Mouse (Mus musculus) gastrocnemius, postnatal 36 days (tissue): ENCODE results near the gene Sele. TPM values are rescaled to one million over a fixed set of nuclear protein-coding genes. Genes with fewer than 3 reads are reported as not detected.
"Not testable (repeated sequence)": the region's sequence is repeated elsewhere in the genome, so short reads cannot be mapped to it uniquely, and the experiment has no call there.

Experiments
- DNase-seq, 2 experiments: peaks; one replicate each; pipeline ENCODE4 v3.0.0; 2022
- intact Hi-C: fragments of 180-260 bp; cut with DNase I; formaldehyde crosslinking; loops from one replicate; pipeline ENCODE4 v1.15.1; 2025
- long read RNA-seq, 2 experiments: library from polyadenylated mRNA; stranded (forward); transcript quantifications; one replicate each; pipeline ENCODE4 v2.0.0; 2021
- total RNA-seq, 2 experiments: library from RNA; stranded (reverse); gene quantifications; 2 replicates each; pipeline ENCODE4 v1.2.3; 2021

The Sele gene
- total RNA-seq = not detected
- long read RNA-seq, experiment 1 = 0 reads
- long read RNA-seq, experiment 2 = 0 reads

DNA sequence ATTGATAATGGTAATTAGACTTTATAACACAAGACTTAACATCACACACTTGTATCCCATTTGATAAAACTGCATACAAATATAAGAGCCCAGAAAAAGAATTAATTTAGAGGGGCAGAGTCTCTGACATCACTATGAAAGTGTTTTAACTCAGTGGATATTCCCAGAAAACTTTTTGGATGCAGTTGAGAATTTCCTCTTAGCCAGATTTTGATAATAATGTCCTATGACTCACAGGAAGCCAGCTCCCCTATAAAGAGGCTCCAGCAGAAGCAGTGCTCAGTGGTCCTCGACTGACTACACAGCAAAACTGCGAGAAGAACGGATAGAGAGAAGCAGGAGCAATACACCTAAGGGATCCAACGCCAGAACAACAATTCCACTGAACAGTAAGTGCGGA is at the start of gene Sele:
Sele (plus strand) TSS at position 301 of the 400 bp plus-strand sequence.
- intact Hi-C loops = no loop called here
- DNase-seq = no peak

DNA sequence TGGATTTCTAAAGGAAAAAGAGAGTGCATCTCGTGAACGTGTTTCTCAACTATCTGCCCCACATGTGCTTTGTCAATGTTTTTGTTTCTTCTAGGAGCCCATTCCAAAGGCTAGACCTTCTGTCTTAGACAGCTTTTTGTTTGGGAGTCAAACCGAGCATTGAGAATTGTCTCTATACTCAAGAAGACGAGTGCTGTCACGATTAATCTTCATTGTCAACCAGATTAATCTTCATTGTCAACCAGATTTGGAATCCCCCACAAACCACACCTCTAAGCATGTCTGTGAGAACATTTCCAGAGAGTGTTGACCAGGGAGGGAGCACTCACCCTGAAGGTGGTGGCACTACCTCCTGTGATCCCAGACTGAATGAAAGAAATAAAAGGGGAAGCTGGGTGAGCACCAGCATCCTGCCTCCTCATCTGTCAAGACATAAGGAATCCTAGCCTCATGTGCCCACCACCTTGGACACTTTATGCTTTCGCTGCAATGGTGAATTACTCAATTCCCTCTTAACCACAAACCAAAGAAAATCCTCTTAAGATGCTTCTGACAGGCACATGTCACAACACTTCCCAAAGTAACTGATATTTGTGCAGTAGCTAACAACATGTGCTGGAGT is 46.1 kb upstream of the Sele start:
- intact Hi-C loops = no loop called here
- DNase-seq = no peak

DNA sequence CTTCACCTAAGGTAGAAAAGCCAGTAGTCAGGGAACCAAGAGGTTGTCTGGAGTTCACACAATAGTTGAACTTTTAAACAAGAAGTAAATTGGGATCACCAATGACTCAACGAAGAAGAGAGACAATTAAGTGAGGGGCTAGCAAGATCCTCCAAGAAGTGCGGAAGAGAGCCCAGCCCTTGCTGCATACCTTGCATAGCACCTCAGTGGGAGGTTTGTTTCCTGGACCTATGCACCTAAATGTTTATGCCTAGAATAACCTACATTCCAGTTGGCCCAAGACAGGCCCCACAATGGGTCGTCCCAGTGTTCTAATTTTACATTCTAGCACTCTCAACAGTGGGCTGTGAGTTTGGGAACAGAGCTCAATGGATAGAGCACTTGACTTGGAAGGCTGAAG is 43.7 kb upstream of the Sele start:
- intact Hi-C loops = no loop called here
- no peak for DNase-seq

DNA sequence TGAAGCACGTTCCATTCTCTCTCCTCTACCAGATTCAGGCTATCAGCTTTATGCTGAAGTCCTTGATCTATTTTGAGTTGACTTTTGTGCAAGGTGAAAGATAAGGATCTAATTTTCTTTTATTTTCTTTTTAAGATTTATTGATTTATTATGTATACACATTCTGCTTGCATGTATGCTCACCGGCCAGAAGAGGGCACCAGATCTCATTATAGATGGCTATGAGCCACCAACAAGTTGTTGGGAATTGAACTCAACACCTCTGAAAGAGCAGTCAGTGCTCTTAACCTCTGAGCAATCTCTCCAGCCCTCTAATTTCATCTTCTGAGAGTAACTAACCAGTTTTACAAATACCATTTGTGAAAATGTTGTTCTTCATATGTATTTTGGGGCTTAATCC is 38.8 kb upstream of the Sele start:
- intact Hi-C loops = no loop called here
- DNase-seq = no peak

DNA sequence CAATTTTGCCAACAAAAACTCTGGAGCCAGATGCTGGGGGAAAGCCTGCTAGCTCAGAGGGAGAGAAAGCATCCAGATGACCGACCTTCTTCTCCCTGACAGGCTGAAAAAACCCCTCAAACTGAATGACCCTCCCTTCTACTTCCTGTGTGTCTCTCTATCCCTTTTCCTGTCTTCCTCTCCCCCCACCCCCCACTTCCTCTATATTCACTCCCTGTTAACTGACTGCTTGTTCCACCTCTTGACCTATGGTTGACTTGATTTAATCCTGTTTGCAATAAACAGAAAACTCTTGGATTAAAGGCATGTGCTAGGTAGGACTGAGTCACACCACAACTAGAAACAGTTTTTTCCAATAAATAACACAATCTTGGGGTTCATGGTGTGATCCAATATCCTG is 33.4 kb upstream of the Sele start:
- DNase-seq = no peak
- intact Hi-C loops = no loop called here

DNA sequence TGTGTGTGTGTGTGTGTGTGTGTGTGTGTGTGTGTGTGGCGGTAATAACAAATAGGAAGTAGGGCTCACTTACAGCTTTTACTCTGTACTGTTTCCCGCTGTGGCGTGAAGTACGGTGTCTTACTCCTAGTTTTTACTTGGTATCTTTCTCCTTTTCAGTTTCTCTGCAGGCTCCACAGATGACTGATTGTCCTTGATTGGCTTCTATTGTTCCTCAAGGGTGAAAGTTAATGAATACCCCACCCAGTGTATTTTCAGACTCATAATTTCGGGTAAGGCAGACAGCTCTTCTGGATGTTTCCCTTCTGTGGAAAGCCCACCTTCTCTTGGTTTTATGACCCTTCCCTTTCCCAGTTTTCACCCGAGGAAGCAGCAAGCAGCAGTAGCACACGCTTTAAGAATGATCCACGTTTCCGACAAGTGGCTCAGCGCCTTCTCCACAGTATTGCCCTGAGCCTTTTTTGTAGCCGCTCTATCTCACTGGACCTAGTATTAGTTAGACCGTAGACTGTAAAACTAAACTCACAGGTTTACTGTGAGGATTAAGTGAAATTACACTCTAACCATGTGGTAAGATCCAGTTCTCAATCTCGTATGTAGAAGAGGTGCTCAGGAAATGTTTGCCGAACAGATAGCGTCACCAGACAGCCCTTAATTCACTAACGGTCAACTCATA is 29.7 kb upstream of the Sele start:
- DNase-seq = no peak
- intact Hi-C loops = no loop called here

DNA sequence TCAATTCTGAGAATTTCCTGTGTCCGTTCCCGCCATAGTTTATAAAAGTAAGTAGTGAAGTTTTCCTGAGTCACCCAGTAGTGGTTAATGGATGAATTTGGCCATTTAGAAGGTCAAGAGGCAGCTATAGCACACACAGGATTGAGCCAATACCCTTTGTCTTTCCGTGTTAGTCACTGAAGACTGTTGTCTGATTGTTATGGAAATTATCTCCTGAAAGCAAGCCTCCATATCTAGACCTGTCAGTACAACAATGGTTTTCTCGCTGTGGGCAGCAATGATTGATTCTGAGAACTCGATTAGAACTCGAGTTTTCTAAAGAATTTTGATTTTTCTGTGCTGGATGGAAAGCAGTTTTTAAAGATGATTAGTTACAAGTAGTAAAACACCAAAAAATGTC is 28.2 kb upstream of the Sele start:
- no peak for DNase-seq
- intact Hi-C loops = no loop called here

DNA sequence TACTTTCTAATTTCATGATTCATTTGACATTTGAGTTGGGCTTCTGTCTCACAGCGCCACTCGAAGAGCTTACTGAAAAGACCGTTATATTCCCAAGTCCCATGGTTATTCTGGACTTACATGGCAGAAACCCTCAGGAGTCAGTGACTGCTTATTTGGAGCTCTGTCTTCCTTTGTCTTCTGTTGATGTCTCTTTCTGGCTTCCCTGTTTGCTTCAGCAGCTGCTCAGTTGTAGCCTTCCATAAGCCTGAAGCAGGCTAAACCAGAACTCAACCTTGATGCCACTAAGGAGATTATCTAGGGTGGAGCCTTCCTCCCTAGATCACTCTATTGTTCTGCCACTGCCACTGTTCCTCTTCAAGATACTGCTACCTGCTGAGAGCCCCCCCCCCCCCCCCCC is 27.3 kb upstream of the Sele start:
- intact Hi-C loops, DNase-seq: not testable (repeated sequence)

DNA sequence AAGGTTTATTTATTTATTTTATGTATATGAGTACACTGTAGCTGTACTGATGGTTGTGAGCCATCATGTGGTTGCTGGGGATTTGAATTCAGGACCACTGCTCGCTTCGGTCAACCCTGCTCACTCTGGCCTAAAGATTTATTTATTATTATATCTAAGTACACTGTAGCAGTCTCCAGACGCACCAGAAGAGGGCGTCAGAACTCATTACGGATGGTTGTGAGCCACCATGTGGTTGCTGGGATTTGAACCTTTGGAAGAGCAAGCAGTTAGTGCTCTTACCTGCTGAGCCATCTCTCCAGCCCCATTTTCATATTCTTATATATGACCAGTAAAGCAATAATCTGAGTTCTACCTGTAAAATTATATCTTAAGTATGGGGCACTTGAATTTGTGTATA is 25.9 kb upstream of the Sele start:
- DNase-seq, intact Hi-C loops: not testable (repeated sequence)

DNA sequence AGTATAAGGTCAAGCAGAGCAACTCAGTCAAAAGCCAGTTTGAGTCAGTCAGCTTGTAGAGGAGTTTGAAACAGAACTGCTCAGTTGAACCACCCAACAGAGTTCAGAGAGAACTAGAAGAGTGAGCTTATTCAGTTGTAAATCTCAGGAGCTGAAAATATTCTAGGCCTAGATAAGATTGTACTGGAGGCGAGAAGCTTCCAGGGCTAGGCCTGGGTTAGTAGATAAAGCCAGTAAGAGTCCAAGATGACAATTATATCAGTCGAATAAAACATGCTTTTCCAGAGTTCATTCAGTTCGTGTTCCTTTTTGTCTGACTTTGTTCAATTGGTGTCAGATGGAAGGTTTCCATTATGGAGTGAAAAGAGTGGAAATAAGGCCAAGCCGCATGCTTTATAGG is 22.3 kb upstream of the Sele start:
- intact Hi-C loops = no loop called here
- no peak for DNase-seq

DNA sequence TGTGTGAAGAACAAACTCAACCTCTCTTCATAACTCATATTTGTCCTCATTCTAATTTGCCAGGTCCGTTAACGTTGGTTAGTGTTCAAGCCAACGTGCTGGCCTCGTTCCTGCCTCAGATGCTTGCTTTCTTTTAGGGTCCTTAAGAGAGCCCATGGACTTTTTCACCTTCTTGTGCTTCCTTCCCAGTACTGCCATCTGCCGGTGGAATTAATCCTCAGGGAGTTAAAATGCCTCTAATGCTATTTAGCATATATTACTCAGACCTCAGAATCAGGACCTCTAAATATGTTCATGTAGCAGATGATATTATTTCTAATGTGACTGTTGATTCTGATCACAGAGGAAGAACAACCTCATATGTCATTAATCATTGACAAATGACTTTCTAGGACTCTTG is 20.6 kb upstream of the Sele start:
- DNase-seq = no peak
- intact Hi-C loops = no loop called here

DNA sequence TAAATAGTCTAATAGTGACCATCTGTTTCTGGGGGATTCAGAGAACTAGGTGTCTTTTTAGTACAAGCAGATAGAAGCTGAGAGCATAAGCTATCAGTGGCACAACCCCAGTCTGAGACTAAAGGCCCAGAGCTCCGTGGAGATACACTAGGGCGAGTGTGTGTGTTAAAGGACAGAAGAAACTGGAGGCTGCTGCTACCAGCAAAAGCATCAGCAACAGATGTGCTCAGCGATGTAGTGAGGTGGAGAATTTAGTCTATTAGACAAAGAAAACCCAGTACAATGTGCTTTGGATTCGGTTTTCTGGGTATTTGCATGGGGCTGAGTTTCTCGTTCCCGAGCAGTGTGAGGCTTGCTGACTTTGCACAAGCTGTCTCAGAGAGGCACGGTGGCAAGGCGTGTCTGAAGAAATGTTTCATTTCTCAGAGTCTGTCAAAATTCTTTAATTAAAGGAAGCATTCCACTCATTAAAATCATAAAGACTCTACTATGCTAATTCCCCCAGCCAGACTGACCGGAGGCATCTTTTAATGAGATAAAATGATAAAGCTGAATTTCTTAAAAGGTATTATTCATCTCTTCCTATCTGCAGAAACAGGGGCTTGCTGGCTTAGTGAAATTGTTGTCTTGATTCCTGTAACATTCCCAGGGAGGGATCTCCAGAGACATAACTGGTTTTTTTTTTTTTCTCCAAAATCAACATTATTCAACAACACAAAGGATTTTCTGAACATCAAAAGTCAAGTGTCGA is 7.5 kb upstream of the Sele start:
- intact Hi-C loops = no loop called here
- DNase-seq = no peak

DNA sequence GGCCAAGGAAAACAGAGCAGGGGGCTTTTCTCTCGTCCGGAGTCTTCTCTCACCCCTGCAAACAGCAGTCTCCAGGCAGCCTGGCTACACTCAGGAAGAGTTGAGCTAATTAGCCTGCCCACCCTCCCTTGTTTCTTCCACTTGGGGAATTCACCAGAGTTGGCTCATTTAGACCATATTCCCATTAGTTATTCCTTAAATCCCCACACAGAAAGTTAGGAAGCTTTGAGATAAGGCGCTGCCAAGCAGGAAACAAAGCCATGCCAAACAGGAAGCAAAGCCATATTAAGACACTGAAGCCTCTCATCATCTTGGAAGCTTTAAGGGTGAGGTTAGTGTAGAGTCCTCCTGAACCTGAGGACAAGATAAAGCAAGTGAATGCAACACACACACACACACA is 4.5 kb upstream of the Sele start:
- no peak for DNase-seq
- intact Hi-C loops = no loop called here

DNA sequence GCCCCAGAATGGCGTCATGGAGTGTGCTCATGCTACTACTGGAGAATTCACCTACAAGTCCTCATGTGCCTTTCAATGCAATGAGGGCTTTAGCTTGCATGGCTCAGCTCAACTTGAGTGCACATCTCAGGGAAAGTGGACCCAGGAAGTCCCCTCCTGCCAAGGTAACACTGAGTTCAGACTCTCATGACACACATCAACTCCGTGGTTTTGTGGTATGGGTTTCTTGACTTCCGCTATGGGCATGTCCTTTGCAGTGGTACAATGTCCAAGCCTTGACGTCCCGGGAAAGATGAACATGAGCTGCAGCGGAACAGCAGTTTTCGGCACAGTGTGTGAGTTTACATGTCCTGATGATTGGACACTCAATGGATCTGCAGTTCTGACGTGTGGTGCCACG is 5.5 kb downstream of the Sele start:
- DNase-seq = no peak
- intact Hi-C loops = no loop called here

DNA sequence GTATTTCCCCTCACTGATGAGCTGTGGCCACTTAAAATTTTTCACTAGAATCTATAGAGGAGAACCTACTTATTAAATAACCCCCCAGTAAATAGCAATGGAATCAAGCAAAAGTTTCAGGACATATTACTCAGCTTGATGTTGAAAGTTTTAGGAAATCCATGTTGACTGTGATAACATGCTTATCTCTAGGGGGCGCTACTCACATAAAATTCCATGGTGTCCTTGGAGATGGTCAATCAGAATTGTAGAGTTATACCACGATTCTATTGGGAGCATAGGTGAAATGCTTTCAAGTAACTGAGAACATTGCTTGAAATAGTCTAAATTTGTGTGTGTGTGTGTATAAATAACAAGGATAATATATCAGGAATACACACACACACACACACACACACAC is 6.8 kb downstream of the Sele start:
- intact Hi-C loops = no loop called here
- no peak for DNase-seq

DNA sequence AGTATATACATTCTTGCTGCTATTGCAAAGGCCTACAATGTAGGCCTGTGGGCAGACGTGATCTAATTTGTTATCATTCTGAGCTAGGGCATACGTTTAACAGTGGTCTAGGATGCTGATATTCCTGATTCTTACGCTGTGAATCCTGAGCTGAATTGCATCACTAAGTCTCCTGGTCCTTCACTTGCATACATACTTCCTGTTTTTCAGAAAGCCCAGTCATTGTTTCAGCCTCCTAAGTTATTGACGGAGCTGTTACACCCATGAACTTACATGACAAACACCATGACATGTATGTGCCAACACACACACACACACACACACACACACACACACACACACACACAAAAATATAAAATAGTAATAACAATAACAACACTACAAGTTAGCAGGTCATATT is 12.0 kb downstream of the Sele start:
- intact Hi-C loops = loop anchor here (5.0 kb wide), 1 partner anchor 77 kb away; no protein-coding TSS in a partner anchor
- no peak for DNase-seq

DNA sequence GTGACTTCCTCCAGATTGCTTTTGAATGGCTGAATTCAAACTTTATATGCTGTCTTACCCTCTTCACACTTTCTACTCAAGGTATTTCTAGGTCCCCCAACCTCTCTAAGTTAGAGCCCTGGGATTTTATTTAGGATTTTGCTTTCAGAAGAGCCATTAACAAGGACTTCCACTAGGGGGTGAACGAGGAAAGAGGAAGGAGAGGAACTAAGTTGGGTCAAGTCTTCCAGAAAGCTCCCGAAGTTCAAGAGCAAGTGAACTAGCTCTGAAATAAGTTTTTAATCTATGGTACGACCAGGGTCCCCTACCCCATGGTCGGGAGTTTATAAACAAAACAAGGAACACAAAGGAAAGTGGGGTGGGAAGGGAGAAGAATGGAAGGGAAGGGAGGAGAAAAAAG is 13.2 kb downstream of the Sele start:
- intact Hi-C loops = loop anchor here (5.0 kb wide), 1 partner anchor 76 kb away; no protein-coding TSS in a partner anchor
- no peak for DNase-seq

DNA sequence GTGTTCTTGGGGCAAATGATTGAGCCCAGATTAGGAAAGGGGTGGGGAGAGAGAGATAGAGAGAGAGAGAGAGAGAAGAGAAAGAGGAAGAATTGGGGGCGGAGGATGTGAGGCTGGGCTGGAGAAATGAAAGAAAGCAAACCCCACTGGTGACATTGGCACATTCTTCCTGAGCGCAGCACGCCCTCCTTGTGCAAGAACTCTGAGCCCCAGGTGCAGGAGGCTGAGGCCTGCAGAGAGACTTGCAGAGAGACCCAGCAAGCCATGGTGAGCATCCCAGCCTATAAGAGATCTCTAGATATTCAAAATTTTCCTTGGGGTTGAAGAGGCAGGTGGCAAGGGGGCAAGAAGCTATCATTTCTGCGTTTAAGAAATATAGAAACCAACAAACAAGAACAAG is 13.9 kb downstream of the Sele start, which contains the start of gene Sell:
Sell (plus strand) TSS at position 58 of the 400 bp plus-strand sequence.
- intact Hi-C loops = loop anchor here (5.0 kb wide), 1 partner anchor 75 kb away; no protein-coding TSS in a partner anchor
- no peak for DNase-seq

DNA sequence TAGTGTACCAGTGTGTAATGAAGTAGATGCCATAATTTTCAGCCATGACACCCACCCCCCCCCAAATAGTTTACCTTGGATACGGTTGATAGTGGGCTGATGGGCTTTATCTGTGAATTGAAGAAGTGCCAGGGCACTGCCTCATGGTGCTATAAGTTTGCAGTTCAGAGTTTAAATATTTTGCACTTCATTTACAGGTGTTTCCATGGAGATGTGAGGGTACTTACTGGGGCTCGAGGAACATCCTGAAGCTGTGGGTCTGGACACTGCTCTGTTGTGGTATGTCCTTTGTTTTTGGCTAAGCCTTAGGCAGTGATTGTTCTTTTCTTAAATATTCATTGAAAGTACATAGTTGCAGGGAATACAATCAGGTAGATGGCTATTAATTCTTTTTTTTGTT is 14.8 kb downstream of the Sele start:
- no peak for DNase-seq
- intact Hi-C loops = loop anchor here (5.0 kb wide), 1 partner anchor 74 kb away; no protein-coding TSS in a partner anchor

DNA sequence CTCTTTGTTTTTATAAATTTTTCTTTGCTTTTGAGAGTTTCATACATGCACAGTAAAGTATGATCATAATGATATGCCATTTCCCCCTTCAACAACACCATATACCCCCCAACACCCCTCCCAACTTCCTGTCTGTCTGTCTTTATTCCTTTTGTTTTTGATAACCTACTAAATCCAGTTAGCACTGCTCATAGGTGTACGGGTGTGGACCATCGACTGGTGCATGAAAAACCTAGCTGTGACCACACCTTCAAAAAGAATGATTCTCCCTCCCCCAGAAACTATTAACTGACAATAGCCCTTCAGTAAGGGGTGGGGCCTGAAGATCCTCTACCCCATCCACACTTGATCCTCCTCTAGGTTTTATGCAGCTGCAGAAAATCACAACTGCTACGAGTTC is 15.7 kb downstream of the Sele start:
- DNase-seq = no peak
- intact Hi-C loops = loop anchor here (5.0 kb wide), 1 partner anchor 74 kb away; no protein-coding TSS in a partner anchor

DNA sequence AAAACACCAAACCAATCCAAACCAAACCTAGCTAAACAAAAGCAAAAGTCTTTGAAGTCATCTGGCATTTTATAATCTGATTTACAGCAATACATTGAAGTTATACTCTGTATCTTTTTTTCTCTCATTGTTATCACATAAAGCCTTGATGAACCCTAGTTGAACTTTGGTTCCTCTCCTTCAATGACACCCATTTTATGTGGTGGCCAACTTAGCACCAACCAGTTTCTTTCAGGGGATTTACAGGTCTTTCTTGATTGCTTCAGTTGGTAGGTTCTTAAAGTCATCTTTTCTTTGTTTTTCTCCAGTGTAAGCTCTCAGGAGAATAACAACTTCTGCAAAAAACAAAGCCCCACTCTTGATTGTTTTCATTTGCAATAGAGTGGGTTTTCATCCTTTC is 21.2 kb downstream of the Sele start:
- intact Hi-C loops = no loop called here
- no peak for DNase-seq
